Mouse (Mus musculus) Muller cell, postnatal 12 days (primary cell): ENCODE measurements around the gene Lipc.

Source experiments
- DNase-seq: peaks from one replicate; pipeline ENCODE4 v3.0.0-alpha.2; 2015; ENCODE audit errors: inconsistent ontology term

Gene Lipc

GRCm38 (mm10) chr9:70957717-70958116, 5.7 kb upstream of the Lipc start:
- no peak for DNase-seq

DNA sequence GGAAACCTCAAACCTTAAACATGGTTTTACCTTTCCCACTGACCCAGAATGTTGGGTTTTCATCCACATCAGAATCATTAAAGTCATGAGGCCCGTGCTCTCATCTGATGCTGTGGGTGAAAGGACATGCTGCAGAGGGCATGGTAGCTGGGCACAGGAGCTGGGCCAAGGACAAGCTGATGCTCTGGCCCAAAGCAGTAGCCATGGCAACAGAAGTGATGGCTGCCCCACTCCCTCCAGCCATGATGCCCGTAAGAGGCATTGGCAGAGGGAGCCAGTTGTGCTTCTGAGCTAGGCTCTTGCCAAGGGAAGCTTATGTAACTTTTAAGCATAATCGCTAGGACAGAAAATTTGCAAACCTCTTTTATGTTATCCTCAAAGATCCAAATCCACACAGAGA, 2.2 kb upstream of the Lipc start:
- DNase-seq: no peak

GRCm38 (mm10) chr9:70949336-70949735, 2.7 kb downstream of the Lipc start:
- DNase-seq: no peak

GRCm38 (mm10) chr9:70947312-70947711, 4.7 kb downstream of the Lipc start:
- DNase-seq: no peak

DNA sequence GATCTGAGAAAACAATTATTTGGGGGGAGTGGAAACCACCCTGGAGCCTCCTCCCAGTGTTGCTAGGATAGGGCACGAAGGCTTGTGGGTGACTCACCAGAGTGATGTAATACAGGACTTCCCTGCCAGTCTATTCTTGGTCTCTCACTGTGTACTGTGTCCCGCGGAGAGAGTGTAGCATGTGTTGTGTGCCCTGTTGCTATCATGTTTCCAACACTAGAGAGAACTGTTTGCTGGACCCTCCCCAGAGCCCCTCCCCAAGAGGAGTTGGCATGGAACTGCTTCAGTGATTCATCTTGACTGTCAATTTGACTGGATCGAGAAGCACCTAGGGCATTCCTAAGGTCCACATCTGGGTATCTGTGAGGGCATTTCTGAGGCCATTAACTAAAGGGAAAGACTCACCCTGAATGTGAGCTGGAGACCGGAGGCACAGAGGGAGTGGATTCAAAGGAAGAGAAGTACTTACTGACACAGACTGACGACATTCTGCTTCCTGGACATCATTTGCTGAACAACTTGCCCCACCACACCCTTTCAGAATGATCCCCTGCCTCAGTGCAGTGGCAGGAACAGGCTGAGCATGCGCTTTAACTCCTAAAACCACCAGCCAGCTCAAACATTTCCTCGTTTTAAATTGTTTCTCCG, 9.2 kb downstream of the Lipc start:
- DNase-seq: peak; percentile 66

- no peak for DNase-seq
These were observed 12.1 kb downstream of the Lipc start for GRCm38 (mm10) chr9:70939752-70940501.

GRCm38 (mm10) chr9:70938850-70939249, 13.2 kb downstream of the Lipc start:
- no peak for DNase-seq

DNA sequence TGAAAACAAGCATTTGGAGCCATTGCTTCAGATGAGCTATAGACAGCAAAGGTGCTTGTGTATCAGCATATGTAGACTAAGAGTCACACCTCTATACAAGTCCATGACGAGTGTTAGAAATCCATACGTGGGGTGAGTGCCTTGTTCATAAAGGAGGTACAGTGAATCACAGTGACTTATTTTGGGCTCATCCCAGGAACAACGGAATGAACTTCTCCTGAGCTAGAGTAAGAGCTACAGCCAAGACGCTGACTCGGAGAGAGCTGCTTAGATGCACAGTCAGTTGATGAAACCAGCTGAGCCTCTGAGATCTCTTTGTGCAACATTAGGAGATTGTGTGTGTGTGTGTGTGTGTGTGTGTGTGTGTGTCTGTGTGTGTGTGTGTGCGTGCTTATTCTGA, 13.9 kb downstream of the Lipc start:
- no peak for DNase-seq

GRCm38 (mm10) chr9:70934587-70935295, 17.3 kb downstream of the Lipc start:
- no peak for DNase-seq

DNA sequence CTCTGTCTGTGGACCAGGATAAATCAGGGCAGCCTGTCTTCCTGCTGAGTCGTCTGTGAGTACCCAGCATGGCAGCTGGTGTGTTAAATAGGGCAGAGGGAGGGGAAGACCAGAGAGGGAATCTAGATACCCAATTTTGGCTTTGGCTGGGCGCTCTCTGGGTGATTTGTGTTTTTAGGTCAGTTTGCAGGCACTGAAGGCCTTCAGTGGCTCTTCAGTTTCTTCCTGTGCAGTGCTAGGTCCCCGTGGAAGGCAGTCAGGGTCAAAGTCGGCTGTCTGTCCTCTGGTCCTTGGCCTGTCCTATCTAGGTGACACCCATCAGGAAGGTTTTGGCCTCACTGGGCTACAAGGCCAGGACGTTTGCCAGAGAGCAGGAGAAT, 21.4 kb downstream of the Lipc start:
- peak; percentile 6 for DNase-seq

- no peak for DNase-seq
These were observed 22.0 kb downstream of the Lipc start for GRCm38 (mm10) chr9:70929840-70930640.

DNA sequence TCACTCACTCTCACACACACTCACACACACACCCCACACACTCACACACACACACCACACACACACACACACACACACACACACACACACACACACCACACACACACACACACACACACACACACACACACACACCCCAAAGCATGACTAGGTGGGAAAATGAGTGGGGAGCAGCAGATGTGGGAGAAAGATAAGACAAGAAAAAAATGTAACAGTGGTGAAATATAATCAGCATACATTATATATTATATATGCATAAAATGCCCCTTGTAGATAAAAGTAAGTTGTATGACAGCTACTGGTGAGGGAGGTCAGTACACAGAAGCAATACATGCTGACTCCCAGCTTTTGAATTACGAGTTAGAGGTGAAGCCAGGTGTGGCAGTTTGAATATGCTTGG, 23.6 kb downstream of the Lipc start:
- DNase-seq: no peak

DNA sequence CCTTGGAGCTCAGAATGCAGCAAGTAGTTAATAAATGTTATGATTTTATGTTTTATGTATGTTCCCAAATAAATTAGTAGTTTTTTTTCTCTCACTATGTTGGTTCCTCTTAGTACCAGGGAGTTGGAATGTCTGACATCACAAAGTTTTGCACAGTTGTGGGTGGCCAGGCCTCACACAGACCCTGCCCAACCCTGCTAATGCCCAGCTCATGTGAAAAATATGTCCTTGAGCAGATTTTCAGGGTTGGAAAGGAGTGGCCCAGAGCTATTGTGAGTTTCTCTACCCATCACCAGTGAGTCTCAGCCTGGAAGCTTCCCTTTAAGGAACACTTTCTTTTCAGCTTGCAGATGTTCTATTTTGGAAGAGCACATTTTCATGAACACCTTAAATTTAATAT, 24.3 kb downstream of the Lipc start:
- peak; percentile 30 for DNase-seq

DNA sequence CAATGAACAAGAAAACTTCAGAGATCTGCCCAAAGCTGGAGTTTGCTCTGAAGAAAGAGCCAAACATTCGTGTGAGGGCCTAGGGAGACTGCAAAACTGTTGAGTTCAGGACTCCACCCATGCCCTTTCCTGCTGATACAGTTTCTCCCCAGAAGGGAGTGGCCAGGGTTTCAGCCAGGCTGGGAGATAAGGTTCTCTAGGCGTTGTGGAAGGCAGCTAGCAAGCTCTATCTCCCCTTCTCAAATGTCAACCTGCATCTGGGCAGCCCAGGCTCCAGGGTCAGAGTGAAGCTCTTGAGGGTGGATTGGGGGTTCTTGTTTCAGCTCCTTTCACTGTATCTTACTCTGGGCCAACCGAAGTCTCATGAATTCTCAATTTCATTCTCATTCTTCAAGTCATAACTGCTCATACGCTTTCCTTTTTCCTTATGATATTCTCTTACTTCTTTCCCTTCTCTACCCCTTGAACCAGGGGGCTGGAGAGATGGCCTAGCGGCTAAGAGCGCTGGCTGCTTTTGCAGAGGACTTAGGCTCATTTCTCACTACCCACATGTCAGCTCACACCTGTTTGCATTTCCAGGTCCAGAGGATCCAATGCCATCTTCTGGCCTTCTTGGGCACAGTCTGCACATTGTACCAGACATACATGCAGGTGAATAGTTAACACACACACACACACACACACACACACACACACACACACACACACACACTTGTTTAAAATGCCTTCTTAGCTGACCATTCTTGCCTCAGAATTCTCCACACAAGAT, 25.0 kb downstream of the Lipc start:
- DNase-seq: no peak

- DNase-seq: no peak
These were observed 26.8 kb downstream of the Lipc start for GRCm38 (mm10) chr9:70925225-70925624.

DNA sequence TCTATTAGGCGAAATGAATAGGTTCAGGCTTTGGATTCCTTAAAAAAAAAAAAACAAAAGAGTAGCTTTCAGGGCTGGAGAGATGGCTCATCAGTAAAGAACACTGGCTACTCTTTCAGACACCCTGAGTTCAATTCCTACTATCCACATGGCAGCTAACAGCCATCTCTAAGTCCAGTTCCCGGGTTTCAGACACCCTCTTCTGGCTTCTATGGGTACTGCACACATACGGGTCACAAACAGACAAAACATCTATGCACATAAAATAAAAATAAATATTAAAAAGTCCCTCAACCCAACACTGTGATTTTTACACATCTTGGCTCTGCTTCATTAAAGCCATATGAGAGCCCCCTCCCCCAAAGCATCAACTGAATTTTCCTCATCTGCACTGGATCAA, 27.3 kb downstream of the Lipc start:
- no peak for DNase-seq

- DNase-seq: peak; percentile 11
These were observed 30.1 kb downstream of the Lipc start for GRCm38 (mm10) chr9:70921781-70922565.

- DNase-seq: no peak
These were observed 30.9 kb downstream of the Lipc start for GRCm38 (mm10) chr9:70921132-70921531.

- DNase-seq: no peak
These were observed 32.8 kb downstream of the Lipc start for GRCm38 (mm10) chr9:70919271-70919670.

DNA sequence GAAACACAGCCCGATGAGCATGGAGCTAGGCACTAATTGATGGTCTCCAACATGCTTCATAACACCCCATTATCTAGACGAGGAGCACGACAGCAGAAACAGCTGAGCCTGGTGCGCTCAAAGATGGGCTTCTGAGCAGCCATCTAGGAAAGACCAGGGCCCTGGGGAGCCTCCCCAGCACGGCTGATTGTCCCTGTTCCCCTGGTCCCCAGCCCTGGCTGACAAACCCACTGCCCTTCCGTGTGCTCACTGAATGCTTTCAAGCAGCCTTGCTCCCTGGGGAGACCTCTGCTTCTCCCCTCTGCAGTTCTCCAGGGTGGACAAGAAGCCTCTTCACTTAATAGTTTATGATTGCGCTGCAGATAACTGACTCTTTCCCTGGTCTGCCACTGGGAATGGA, 35.5 kb downstream of the Lipc start:
- no peak for DNase-seq

DNA sequence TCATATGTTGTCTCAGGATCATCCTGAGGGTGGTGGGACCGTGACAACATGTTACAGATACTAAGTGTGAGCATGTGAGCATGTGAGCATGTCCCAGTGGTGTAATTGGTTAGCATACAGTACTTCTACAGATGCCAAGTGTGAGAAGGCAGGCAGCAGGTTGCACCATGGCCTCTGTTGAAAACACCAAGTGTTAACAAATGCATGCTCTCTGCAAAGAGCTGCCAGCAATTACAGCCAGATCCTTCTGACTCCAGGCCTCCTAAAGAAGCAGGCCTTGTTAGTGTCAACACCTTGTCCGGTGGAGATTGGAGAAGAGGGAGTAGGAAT, 36.7 kb downstream of the Lipc start:
- DNase-seq: no peak
